Mouse (Mus musculus) T-cell, adult 2 months (primary cell): ENCODE data around the gene Gm20518.

ENCODE experiments used
- DNase-seq: peaks from one replicate; pipeline ENCODE4 v3.0.0; 2022; ENCODE audit warnings: low spot score

Gene Gm20518

GRCm38 (mm10) chr16:17806581-17807191 lies 84.8 kb downstream of the Gm20518 start:
- peak; percentile 29 for DNase-seq

GRCm38 (mm10) chr16:17804982-17805381 lies 86.5 kb downstream of the Gm20518 start:
- DNase-seq: no peak

GRCm38 (mm10) chr16:17804449-17804912 lies 87.0 kb downstream of the Gm20518 start:
- no peak for DNase-seq

- no peak for DNase-seq
Measured at GRCm38 (mm10) chr16:17803675-17804448, 87.6 kb downstream of the Gm20518 start.

- DNase-seq: peak; percentile 28
Measured at GRCm38 (mm10) chr16:17802839-17803674, 88.4 kb downstream of the Gm20518 start.

GRCm38 (mm10) chr16:17802456-17802838 lies 89.0 kb downstream of the Gm20518 start:
- no peak for DNase-seq

- no peak for DNase-seq
Measured at GRCm38 (mm10) chr16:17801777-17802455, 89.6 kb downstream of the Gm20518 start.

- no peak for DNase-seq
Measured at GRCm38 (mm10) chr16:17799584-17799983, 91.9 kb downstream of the Gm20518 start.

GRCm38 (mm10) chr16:17798321-17799180 lies 92.9 kb downstream of the Gm20518 start:
- no peak for DNase-seq

GRCm38 (mm10) chr16:17797812-17798311 lies 93.6 kb downstream of the Gm20518 start:
- no peak for DNase-seq

- no peak for DNase-seq
Measured at GRCm38 (mm10) chr16:17796971-17797811, 94.3 kb downstream of the Gm20518 start, which contains the start of gene Scarf2. TSS of gene Scarf2 (plus strand) at chr16:17797282.

GRCm38 (mm10) chr16:17796519-17796918 lies 95.0 kb downstream of the Gm20518 start:
- DNase-seq: no peak

GRCm38 (mm10) chr16:17795643-17796042 lies 95.8 kb downstream of the Gm20518 start:
- no peak for DNase-seq

GRCm38 (mm10) chr16:17794047-17794446 lies 97.4 kb downstream of the Gm20518 start:
- DNase-seq: no peak

- DNase-seq: no peak
Measured at GRCm38 (mm10) chr16:17792728-17793127, 98.7 kb downstream of the Gm20518 start.

- DNase-seq: no peak
Measured at GRCm38 (mm10) chr16:17785337-17785736, 106.1 kb downstream of the Gm20518 start.
